Mouse (Mus musculus) fat pad, adult 2 months (tissue): Measurements from ENCODE around the gene Apoh.

Source experiments
- DNase-seq: peaks from one replicate; pipeline ENCODE4 v3.0.0-alpha.2; 2011; ENCODE audit warnings: low read depth, low spot score; ENCODE audit errors: extremely low read depth

Apoh gene

DNA sequence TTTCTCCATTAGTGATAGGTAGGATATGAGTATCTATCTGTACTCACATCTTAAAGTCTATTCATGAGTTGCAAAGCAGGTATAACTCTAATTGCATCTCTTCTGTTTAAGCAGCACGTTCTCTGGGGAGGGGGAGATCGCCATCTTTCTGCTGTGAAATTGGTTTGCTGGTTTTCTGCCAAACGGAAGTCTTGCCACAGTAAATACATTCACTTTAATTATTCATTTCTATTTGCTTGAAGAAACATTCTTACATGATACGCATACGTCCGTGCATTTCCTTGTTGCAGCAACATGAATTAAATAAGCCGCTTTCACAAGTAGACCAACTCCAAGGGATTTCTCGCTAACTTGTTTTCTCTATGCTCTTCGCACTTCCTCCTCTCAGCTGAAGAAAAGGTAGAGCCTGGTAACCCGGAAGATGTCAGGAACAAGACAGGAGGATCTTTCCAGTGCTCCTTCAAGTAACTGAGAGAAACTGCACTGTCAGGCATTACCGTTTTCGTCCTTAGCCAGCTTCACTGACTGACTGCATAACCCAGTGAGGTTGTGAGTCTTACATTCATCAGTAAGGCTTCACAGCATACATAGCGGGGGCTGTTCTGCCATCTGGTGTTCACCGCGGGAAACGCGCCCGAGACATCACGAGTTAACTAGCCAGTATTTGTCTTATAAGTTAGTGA is 34.7 kb downstream of the Apoh start:
- no peak for DNase-seq

DNA sequence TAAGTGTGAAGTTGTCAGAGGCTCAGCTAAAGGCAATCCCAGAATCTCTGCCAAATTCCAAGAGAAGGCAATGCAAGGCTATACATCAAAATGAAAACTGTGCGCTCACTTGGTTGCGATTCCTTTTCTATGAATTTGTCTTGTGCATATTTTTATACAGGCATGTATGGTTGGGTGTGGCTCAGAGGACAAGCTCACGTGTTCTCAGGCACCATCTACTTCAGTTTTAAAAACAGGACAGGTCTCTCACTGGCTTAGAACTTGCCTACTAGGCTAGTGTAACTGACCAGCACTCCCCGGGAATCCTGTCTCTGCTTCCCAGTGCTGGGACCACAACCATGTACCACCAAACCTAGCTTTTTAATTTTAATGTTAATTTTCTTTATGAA is 35.2 kb downstream of the Apoh start:
- DNase-seq = no peak

DNA sequence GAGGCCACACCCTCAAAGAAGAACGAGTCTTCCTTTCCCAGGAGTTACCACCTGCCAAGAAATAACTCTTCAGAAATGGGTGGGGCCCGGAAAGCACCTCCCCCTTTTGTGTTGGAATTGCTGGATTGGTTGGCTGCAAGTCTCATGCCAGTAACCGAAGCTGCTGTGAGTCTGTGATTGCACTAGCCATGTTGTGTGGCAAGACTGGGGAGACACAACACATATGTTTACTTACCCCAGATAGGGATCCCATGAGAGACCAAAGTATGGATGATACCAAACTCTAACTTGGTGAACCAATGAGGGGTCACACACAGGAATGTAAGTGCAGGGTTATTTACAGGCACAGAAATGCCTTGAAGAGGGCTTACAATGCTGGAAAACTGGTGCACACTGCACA is 39.5 kb downstream of the Apoh start:
- no peak for DNase-seq

DNA sequence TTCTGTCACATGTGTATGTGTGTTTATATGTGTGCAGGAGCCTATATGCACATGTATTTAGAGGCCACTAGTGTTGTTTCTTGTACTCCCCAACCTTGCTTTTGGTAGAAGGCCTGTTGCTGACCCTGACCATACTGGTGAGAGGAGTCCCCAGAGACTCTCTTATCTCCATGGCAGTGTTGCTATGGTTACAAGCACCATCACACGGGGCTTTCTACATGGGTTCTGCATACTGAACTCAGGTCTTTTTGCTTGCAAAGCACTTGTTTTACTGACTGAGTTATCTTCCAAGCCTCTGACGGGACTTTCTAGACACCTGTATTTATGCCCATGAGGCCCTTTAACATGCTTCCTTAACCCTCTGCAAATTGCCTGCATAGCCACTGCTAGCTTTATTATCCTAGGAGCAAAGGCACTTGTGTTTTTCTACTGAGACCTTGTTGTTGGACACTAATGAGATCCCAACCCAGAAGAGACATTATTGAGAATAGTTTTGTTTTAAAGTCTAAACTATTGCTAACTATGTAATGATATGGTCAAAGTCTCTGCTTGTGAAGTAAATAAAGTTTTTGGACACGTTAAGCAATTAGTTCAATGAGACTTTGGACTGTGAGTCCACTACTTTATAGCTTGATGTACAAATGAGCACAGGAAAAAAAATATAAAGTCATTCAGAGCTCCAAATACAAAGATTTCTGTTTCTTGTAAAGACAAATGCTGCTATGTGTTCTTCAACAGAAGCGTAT is 41.9 kb downstream of the Apoh start:
- no peak for DNase-seq

DNA sequence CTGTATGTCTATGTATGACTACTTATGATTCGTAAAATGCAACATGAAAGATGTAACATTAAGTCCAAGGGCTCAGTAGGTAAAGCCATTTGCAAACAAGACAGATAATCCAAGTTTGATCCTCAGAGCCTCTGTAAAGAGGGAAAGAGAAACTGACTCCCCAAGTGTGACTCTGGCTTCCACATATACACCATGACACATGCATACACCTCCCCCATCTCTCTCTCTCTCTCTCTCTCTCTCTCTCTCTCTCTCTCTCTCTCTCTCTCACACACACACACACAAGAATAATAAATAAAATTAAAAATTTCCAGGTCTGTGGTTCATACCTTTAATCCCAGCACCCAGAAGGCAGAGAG is 42.5 kb downstream of the Apoh start:
- no peak for DNase-seq

DNA sequence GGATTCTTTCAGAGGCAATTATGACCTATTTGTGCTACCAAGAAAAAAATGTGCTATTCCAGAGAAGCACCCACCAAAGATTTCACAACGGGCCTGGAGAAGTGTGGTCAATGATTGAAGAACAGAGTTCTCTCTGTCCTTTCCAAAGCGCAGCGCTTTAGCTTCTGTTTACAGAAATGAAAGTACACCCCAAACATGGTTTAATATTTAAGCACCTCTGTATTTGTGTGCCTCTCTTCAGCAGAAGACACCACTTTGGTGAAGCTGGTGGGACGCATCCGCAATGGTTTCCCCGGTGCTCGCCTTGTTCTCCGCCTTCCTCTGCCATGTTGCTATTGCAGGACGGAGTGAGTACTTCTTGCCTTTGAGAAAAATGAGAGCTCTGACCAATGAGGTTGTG is 51.9 kb downstream of the Apoh start:
- DNase-seq = no peak

DNA sequence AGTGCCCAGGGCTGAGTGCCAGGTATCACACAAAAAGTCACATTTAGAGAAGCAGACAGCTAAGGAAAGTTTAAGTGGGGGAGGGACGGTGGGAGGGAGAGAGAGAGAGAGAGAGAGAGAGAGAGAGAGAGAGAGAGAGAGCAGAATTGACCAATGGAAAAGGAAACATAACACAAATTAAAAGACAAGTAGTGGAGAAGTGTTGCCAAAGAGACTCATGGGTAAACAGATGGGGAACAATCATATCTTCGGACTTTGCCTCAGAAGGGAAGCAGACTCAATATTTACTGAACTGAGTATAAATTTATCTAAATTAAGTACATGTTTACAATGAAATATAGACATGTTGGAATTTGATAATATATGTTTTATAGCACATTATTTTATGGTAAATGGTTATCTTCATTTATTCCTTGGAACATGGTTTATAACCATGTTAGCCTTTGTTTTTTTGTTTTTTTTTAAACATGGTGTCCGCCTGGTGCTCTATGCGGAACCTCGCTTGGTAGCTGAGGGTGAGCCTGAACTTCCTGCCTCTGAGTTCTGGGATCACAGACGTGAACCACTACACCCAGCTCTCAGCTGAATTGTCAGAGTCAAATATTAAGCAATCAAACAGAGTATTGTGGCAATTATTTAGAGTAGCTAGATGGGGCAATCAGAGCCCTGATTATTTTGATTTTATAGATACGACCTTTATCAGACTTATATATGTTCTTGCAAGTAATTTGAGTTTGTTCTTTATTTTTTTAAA is 53.1 kb downstream of the Apoh start:
- DNase-seq = no peak

DNA sequence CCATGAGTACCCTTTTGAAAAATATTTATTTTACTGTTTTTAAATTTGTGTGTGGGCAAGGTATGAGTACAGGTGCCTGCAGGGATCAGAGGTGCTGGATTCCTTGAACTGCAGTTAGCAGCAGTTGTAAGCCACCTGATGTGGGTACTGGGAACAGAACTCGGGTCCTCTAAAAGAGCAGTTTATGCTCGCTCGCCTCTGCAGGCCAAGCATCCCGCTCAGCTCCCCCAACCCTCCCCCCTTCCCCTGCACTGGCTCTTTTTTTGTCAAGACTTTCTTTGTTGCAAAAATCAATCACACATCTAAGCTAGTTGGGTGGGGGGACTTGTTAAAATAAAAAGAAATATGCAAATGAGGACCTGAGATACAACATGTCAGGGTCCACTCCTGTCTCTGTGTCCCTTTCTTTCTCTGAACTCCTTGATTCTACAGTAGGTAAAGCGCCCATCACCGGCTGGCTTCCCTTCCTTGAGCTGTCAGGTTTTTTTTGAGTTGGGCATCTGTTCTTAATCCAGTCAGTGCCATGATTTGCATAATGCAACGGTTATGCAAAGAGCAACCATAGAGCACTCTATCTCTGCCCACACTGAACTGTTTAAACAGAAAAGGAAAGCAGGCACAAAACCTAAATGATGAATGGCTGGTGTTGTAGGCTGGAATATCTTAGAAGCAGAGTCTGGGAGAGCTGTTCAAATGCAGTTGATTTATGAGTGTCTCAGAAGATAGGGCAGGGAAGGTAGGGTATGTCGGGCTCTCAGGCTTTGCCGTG is 66.9 kb downstream of the Apoh start:
- no peak for DNase-seq

DNA sequence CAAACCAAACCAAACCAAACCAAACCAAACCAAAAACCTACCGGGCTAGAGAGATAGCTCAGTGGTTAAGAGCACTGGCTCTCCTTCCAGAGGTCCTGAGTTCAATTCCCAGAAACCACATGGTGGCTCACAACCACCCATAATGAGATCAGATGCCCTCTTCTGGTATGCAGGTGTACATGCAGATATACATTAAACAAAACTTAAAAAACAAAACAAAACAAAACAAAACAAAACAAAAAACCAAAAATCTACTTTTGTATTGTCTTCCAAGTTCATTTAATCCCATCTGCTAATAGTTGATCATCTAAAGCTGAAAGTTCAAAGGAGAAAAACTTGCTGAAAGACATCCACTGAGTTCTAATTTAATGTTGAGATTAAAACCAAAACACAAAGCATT is 73.2 kb downstream of the Apoh start:
- DNase-seq = no peak

DNA sequence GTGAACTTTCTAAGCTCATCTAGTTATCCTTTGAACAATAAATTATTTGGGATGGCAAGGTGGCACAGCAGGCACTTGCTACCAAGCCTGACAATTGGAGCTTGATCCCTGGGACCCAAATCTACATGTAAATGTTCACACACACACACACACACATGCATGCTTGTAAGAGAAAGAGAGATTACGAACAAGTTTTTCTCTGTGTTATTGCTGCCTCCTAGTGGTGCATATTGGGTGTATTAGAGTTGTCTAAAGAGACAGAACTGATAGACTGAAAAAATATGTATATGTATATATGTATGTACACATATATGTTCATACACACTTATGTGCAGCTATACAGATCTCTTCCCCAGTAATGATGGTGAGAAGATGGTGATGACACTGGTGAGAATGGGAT is 75.4 kb downstream of the Apoh start:
- DNase-seq = no peak

DNA sequence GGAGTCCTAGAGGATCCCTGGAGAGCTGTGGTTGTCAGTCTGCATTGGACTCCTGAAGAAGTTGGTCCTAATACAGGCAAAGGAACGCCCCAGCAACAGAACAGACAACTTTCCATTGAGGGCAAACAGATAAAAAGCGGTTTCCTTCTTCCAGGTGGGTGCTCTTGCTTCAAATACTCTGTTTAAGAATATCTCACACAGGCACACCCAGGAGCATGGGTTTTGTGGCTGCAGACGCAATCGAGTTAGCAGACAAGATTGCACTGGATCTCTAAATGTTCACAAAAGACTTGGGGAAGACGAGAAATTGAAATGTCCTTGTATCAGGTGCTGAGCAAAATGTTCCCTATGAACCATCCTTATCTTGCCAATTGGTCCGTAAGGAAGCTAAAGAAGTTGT is 76.1 kb downstream of the Apoh start:
- DNase-seq = no peak

DNA sequence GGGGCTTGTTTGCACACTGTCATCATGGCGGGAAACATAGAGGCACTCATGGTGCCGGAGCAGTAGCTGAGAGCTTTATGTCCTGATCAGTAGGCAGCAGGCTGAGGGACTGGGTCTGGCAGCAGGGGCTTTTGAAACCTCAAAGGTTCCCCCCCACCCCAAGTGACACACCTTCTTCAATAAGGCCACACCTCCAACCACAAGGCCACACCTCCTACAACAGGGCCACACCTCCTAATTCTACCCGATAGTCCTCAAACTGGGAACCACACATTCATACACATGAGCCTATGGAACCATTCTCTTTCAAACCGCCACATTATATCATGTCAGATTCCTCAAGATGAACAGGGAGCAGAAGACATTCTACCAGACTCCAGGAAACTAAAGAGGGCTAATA is 77.6 kb downstream of the Apoh start:
- DNase-seq = no peak

DNA sequence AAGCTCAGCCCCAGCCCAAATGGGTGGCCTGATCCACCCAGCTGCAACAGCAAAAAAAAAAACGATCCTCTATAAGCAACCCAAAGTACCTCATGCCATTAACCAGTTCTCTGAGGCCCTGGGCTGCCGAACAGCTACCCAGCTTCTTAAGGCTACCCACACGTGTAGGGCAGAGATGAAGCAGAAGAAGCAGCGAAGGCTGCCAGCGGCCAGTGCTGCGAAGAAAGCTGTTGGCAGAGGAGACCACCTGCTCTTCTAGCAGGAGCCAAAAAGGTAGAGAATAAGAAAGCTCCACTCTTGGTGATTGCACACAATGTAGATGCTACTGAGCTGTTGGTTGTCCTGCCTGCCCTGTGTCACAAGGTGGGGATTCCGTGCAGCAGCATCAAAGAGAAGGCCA is 80.1 kb downstream of the Apoh start:
- DNase-seq = no peak

DNA sequence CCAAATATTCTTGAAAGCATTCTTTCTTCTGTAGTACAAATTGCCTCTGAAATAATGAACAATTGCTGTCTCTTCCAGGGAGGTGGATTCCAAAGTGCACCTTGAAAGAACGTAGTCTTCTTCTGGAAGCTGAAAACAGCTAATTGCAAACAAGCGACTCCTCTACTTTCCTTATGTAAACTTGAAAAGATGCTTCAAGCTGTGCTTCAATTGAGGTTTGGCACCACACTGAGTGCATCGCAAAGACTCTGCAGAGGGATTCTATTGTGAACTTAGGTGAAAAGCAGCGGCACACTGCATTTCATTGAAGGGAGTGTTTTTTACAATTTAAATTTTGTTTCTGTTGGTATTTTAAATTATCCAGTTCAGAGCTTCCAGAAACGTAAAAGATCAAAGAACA is 81.0 kb downstream of the Apoh start:
- no peak for DNase-seq

DNA sequence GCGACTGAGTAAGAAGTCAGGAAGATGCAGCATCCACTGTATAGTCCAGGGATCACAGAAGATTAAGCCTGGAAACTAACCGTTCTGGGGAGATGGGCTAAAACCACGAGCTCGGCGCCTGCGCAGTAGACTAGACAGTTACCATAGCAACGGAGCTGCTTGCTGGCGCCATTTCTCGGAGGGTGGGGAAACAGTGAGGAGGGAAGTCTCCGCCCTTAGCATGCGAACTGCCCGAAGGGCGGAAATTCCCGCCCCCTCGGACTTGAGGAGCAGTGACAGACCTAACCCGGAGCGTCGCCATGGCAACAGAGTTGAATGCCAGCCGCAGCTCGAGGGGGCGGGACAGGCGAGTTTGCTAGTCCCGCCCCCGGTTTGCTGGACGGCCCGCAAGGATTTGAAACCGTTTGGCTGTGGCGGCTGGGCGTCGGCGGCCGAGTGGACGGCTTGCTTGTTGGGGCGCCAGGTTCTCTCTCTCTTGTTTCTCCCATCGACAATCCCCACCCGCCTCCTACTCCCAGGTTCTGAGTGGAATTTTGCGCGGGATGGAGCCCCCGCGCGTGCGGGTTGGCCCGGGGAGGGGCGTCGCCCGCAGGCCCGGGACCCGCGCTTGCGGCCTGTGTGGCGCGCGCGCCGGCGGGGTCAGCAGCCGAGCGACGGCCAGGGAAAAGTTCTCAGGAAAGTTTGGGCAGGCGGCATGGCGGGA is 81.9 kb downstream of the Apoh start, which contains the start of gene Cep112:
Gene Cep112 (plus strand): TSS at position 304 of the 703 bp plus-strand sequence.
- DNase-seq = peak; percentile 31

DNA sequence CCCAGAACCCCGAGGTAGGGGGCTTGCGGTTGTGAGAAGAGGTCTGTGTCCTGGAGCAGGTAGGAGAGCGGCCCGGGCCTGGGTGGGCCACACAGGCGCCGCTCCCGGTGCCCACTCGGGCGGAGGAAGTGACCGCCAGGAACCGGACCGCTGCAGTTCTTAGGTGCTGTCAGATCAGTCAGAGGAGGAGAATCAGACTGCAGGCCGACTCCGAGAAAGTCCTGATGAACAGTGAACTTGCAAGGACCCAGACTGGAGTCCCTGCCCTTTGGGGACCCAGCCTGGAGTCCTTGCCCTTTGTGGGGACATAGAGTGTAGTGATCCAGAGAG is 82.4 kb downstream of the Apoh start:
- no peak for DNase-seq

DNA sequence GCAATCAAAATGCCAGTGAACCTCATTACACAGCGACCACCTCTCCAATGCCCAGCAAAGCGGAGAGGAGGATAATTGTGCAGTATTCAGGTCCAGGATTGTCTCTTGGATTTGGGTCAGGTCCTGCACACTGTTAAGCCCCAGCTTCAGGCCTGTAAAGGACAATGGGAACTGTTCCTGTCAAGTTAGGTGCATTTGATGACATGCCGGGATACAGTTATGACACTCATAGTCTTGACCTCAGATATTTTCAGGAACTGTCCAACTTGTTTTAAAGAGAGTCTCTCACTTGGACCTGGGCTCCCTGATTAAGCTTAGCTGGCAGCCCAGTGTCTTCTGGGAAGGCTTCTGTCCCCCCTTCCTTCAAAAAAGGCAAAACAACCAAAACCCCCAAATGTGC is 82.9 kb downstream of the Apoh start:
- no peak for DNase-seq

DNA sequence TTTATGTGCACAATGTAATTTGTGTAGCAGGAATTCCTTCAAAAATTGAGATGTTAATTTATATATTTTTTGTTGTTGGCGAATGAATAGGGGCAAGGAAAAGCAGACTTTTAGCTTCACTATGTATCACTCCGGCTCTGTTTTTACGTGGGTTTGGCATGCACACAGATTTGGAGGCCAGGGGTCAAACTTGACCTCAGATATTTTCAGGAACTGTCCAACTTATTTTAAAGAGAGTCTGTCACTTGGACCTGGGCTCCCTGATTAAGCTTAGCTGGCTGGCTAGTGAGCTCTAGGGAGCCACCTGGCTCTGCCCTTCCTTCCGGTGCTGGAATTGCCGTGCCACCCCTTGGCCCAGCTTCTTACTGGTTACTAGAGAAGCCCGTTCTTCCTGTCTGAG is 84.0 kb downstream of the Apoh start:
- no peak for DNase-seq

DNA sequence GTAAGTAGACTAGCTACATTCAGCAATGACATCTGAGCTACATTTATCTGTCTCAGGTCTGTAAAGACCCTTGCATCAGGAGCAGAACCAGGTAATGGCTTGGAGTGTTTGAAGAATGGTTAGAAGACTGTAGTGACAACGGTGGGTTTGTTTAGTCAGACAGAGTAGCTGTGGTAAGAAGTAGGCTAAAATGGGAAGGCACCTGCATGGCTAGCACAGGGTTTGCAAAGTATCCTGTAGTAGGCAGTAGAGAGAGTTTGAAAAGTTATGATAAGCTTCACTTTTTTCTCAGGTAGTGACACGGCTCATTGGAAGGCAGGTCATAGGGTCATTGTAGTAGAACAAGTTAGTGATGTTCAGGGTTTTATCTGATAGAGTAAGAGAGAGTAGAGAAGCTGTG is 85.9 kb downstream of the Apoh start:
- DNase-seq = no peak

DNA sequence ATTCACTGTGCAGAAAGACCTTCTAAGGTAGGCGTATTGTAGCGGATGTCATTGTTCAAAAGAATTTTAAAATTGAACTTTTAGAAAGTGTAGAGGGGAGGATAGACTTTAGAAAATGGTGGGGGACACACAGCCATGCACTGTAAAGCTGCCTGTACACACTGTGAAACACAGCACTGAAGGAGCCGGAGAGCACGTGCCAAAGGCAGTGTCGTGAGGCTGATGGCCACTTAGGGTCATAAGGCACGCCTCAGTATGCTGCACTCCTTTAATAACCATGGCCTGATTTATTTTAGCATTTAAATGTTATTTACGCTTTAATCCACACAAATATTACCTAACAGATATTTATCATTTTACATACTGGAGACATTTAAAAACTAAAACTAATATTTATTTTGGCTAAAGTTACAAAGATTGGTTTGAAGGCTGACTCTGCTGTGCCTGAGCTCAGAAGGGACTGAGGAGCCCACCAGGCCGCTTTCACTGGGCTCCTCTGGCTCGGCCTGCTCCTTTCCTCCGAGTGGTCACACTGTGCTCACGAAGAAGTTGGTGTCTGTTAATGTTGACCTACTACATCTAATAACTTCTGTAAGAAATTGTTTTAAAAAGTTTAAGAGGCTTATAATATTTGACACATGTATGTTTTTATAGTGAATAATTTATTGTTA is 100.9 kb downstream of the Apoh start:
- DNase-seq = no peak
